Mouse (Mus musculus) midbrain, embryonic 12.5 days (tissue): ENCODE data around the gene Zfp280d. TPM values are rescaled to one million over a fixed set of nuclear protein-coding genes. Genes with fewer than 3 reads are reported as not detected.
A peak's percentile ranks its signal among the peaks of the same experiment; 100 is the strongest.

ENCODE experiments used
- ATAC-seq: fragments of 200-750 bp; cut with Nextera tagmentation; 2 replicates; pipeline ENCODE4 v1.8.0; 2017; ENCODE audit warnings: low read depth, moderate TSS enrichment, moderate library complexity; ENCODE audit not compliant: low FRiP score
- H3K27ac ChIP-seq: fragments of 300-500 bp; sonication (generic); replicated peaks from 2 replicates; pipeline ENCODE4 v1.5.1; 2016; ENCODE audit warnings: mild to moderate bottlenecking
- H3K27me3 ChIP-seq: fragments of 300-500 bp; sonication (generic); 2 replicates; pipeline ENCODE4 v1.6.1; 2016; ENCODE audit warnings: mild to moderate bottlenecking
- H3K36me3 ChIP-seq: fragments of 300-500 bp; sonication (generic); 2 replicates; pipeline ENCODE4 v1.6.1; 2016
- H3K4me1 ChIP-seq: fragments of 300-500 bp; sonication (generic); 2 replicates; pipeline ENCODE4 v1.6.1; 2016
- H3K4me2 ChIP-seq: fragments of 300-500 bp; sonication (generic); replicated peaks from 2 replicates; pipeline ENCODE4 v1.6.1; 2016; ENCODE audit warnings: mild to moderate bottlenecking, moderate library complexity
- H3K4me3 ChIP-seq: fragments of 300-500 bp; sonication (generic); 2 replicates; pipeline ENCODE4 v1.5.1; 2016; ENCODE audit warnings: mild to moderate bottlenecking
- H3K9ac ChIP-seq: fragments of 300-500 bp; sonication (generic); replicated peaks from 2 replicates; pipeline ENCODE4 v1.6.1; 2016; ENCODE audit warnings: mild to moderate bottlenecking, moderate library complexity
- H3K9me3 ChIP-seq: fragments of 300-500 bp; sonication (generic); 2 replicates; pipeline ENCODE4 v1.6.1; 2016; ENCODE audit warnings: mild to moderate bottlenecking
- WGBS: fragments of 180-500 bp; shearing (Covaris S2); methylation state at CpG from one replicate; pipeline ENCODE4 v1.1.7; 2016; 5-methylcytosine and 5-hydroxymethylcytosine counted together
- polyA plus RNA-seq: library from polyadenylated mRNA; unstranded; fragments of >200 nt; fragmentation: Nextera tagmentation; extraction: Ambion mirVana; gene quantifications from 2 replicates; pipeline ENCODE4 v1.2.1, GENCODE M21; 2016

Zfp280d gene
- polyA plus RNA-seq, 1 experiment from 2014 or later: 64.8 TPM

- no peak for ATAC-seq
- peaks cover 10% of the 10 kb centered on the region for H3K4me1 ChIP-seq
Measured at GRCm38 (mm10) chr9:72276941-72277340, 2.3 kb downstream of the Zfp280d start.

GRCm38 (mm10) chr9:72279943-72280342, 5.3 kb downstream of the Zfp280d start:
- H3K27me3 ChIP-seq: no peaks in the 10 kb centered on the region
- no peak for ATAC-seq
- no peak overlapping the region for H3K9ac ChIP-seq
- peaks cover 10% of the 10 kb centered on the region for H3K4me1 ChIP-seq
- no peak overlapping the region for H3K4me3 ChIP-seq
- H3K9me3 ChIP-seq: no peaks in the 10 kb centered on the region
- H3K36me3 ChIP-seq: peaks cover 3% of the 10 kb centered on the region; the same call in 1 of the 2 replicates
- no peak overlapping the region for H3K4me2 ChIP-seq
- 91% methylated on average over 4 of the region's 4 CpGs for WGBS
- H3K27ac ChIP-seq: no peak overlapping the region

More at GRCm38 (mm10) chr9:72276941-72277340, 2.3 kb downstream of the Zfp280d start:
- Histone ChIP-seq H3K27me3 (peaks cover 3% of the 10 kb centered on the region; the same call in 1 of the 2 replicates), H3K36me3 (peaks cover 3% of the 10 kb centered on the region; the same call in 1 of the 2 replicates), H3K27ac (no peak overlapping the region), H3K9me3 (peaks cover 5% of the 10 kb centered on the region; the same call in 1 of the 2 replicates), H3K4me2 (peak overlapping the region; percentile 22), H3K4me3 (no peak overlapping the region), H3K9ac (no peak overlapping the region)

- 92% methylated on average over 2 of the region's 2 CpGs for WGBS
- peaks cover 11% of the 10 kb centered on the region for H3K36me3 ChIP-seq
- H3K9me3 ChIP-seq: no peaks in the 10 kb centered on the region
- no peak for ATAC-seq
- H3K4me3 ChIP-seq: no peak overlapping the region
- H3K9ac ChIP-seq: no peak overlapping the region
- no peak overlapping the region for H3K4me2 ChIP-seq
- H3K4me1 ChIP-seq: no peaks in the 10 kb centered on the region
- no peaks in the 10 kb centered on the region for H3K27me3 ChIP-seq
- H3K27ac ChIP-seq: no peak overlapping the region
Measured at GRCm38 (mm10) chr9:72287696-72288095, 13.0 kb downstream of the Zfp280d start.

GRCm38 (mm10) chr9:72288210-72288609, 13.6 kb downstream of the Zfp280d start:
- Histone ChIP-seq H3K4me2 (no peak overlapping the region), H3K4me3 (no peak overlapping the region), H3K4me1 (no peaks in the 10 kb centered on the region), H3K36me3 (peaks cover 11% of the 10 kb centered on the region), H3K9ac (no peak overlapping the region), H3K27me3 (no peaks in the 10 kb centered on the region), H3K9me3 (no peaks in the 10 kb centered on the region), H3K27ac (no peak overlapping the region)
- no peak for ATAC-seq
- 88% methylated on average over 2 of the region's 2 CpGs for WGBS

GRCm38 (mm10) chr9:72289094-72289493, 14.4 kb downstream of the Zfp280d start:
- Histone ChIP-seq H3K9ac (no peak overlapping the region), H3K4me2 (no peak overlapping the region), H3K9me3 (no peaks in the 10 kb centered on the region), H3K4me3 (no peak overlapping the region), H3K27me3 (no peaks in the 10 kb centered on the region), H3K27ac (no peak overlapping the region), H3K36me3 (peaks cover 11% of the 10 kb centered on the region), H3K4me1 (no peaks in the 10 kb centered on the region)
- 96% methylated on average over 1 of the region's 1 CpGs for WGBS
- ATAC-seq: no peak

GRCm38 (mm10) chr9:72294076-72294475, 19.4 kb downstream of the Zfp280d start:
- Histone ChIP-seq H3K4me1 (no peaks in the 10 kb centered on the region), H3K27me3 (no peaks in the 10 kb centered on the region), H3K36me3 (peaks cover 11% of the 10 kb centered on the region), H3K27ac (no peak overlapping the region), H3K9ac (no peak overlapping the region), H3K4me2 (no peak overlapping the region), H3K4me3 (no peak overlapping the region), H3K9me3 (no peaks in the 10 kb centered on the region)
- ATAC-seq: no peak

GRCm38 (mm10) chr9:72309765-72310164, 35.1 kb downstream of the Zfp280d start:
- H3K9me3 ChIP-seq: no peaks in the 10 kb centered on the region
- no peak overlapping the region for H3K4me2 ChIP-seq
- no peaks in the 10 kb centered on the region for H3K4me1 ChIP-seq
- H3K27ac ChIP-seq: no peak overlapping the region
- H3K36me3 ChIP-seq: peaks cover 30% of the 10 kb centered on the region
- H3K4me3 ChIP-seq: no peak overlapping the region
- no peak for ATAC-seq
- H3K9ac ChIP-seq: no peak overlapping the region
- 87% methylated on average over 2 of the region's 2 CpGs for WGBS
- no peaks in the 10 kb centered on the region for H3K27me3 ChIP-seq

GRCm38 (mm10) chr9:72333221-72333620, 58.6 kb downstream of the Zfp280d start:
- Histone ChIP-seq H3K4me2 (no peak overlapping the region), H3K4me1 (no peaks in the 10 kb centered on the region), H3K27me3 (no peaks in the 10 kb centered on the region), H3K36me3 (peaks cover 26% of the 10 kb centered on the region), H3K27ac (no peak overlapping the region), H3K4me3 (no peak overlapping the region), H3K9me3 (no peaks in the 10 kb centered on the region), H3K9ac (no peak overlapping the region)
- no peak for ATAC-seq
- WGBS: 90% methylated on average over 2 of the region's 2 CpGs

- no peak overlapping the region for H3K27ac ChIP-seq
- H3K36me3 ChIP-seq: peaks cover 25% of the 10 kb centered on the region
- no peaks in the 10 kb centered on the region for H3K9me3 ChIP-seq
- no peak overlapping the region for H3K9ac ChIP-seq
- no peak for ATAC-seq
- no peak overlapping the region for H3K4me3 ChIP-seq
- H3K4me1 ChIP-seq: no peaks in the 10 kb centered on the region
- H3K4me2 ChIP-seq: no peak overlapping the region
- WGBS: 93% methylated on average over 2 of the region's 2 CpGs
- no peaks in the 10 kb centered on the region for H3K27me3 ChIP-seq
Measured at GRCm38 (mm10) chr9:72336069-72336468, 61.4 kb downstream of the Zfp280d start.

- H3K4me3 ChIP-seq: no peak overlapping the region
- no peak for ATAC-seq
- 97% methylated on average over 2 of the region's 2 CpGs for WGBS
- no peak overlapping the region for H3K9ac ChIP-seq
- H3K4me2 ChIP-seq: no peak overlapping the region
- H3K9me3 ChIP-seq: no peaks in the 10 kb centered on the region
- H3K27me3 ChIP-seq: no peaks in the 10 kb centered on the region
- no peaks in the 10 kb centered on the region for H3K4me1 ChIP-seq
- H3K27ac ChIP-seq: no peak overlapping the region
- peaks cover 20% of the 10 kb centered on the region for H3K36me3 ChIP-seq
Measured at GRCm38 (mm10) chr9:72339119-72339518, 64.5 kb downstream of the Zfp280d start.

- H3K27ac ChIP-seq: no peak overlapping the region
- H3K9ac ChIP-seq: no peak overlapping the region
- H3K4me1 ChIP-seq: no peaks in the 10 kb centered on the region
- peaks cover 21% of the 10 kb centered on the region for H3K36me3 ChIP-seq
- ATAC-seq: no peak
- no peaks in the 10 kb centered on the region for H3K9me3 ChIP-seq
- H3K4me3 ChIP-seq: no peak overlapping the region
- no peaks in the 10 kb centered on the region for H3K27me3 ChIP-seq
- H3K4me2 ChIP-seq: no peak overlapping the region
Measured at GRCm38 (mm10) chr9:72343844-72344243, 69.2 kb downstream of the Zfp280d start.

- WGBS: 97% methylated on average over 2 of the region's 2 CpGs
- Histone ChIP-seq H3K4me2 (no peak overlapping the region), H3K9me3 (peaks cover 7% of the 10 kb centered on the region; the same call in 1 of the 2 replicates), H3K4me3 (no peak overlapping the region), H3K27me3 (no peaks in the 10 kb centered on the region), H3K4me1 (no peaks in the 10 kb centered on the region), H3K36me3 (no peaks in the 10 kb centered on the region), H3K9ac (no peak overlapping the region), H3K27ac (no peak overlapping the region)
- ATAC-seq: no peak
Measured at GRCm38 (mm10) chr9:72372359-72372758, 97.7 kb downstream of the Zfp280d start.

- H3K9me3 ChIP-seq: 0 out of 2 replicates have a peak, but pooled peaks cover 3% of the 10 kb centered on the region
Measured at GRCm38 (mm10) chr9:72374074-72374473, 99.4 kb downstream of the Zfp280d start.

More at GRCm38 (mm10) chr9:72374074-72374473, 99.4 kb downstream of the Zfp280d start:
- Histone ChIP-seq H3K4me1 (no peaks in the 10 kb centered on the region), H3K4me2 (no peak overlapping the region), H3K36me3 (no peaks in the 10 kb centered on the region), H3K27ac (no peak overlapping the region), H3K27me3 (no peaks in the 10 kb centered on the region), H3K4me3 (no peak overlapping the region), H3K9ac (no peak overlapping the region)
- 94% methylated on average over 3 of the region's 3 CpGs for WGBS
- no peak for ATAC-seq
